Mouse (Mus musculus): ENCODE results near the gene Fam104a.

GRCm38 (mm10) chr11:113614476-113614875 lies 69.5 kb downstream of the Fam104a start:
- TF ChIP-seq EP300 (IDR thresholded peaks at IDR 0.05; ENCODE audit: insufficient read depth, low read depth, low read length) (no peak), POLR2A (IDR thresholded peaks at IDR 0.05; ENCODE audit: insufficient read depth, low read length) (no peak)
